Mouse (Mus musculus) thymus, adult 2 months (tissue): Measurements from ENCODE around the gene Hnrnph3. TPM values are rescaled to one million over a fixed set of nuclear protein-coding genes. Genes with fewer than 3 reads are reported as not detected.

Experiments used
- DNase-seq: peaks from one replicate; pipeline ENCODE4 v3.0.0; 2021
- H3K27ac ChIP-seq: fragments of 200-500 bp; 2 replicates; pipeline ENCODE4 v1.5.1; 2012; ENCODE audit warnings: low read length, control low read depth; ENCODE audit not compliant: control insufficient read depth, insufficient read depth
- H3K27me3 ChIP-seq: fragments of 200-500 bp; 2 replicates; pipeline ENCODE4 v1.6.1; 2012; ENCODE audit warnings: mild to moderate bottlenecking, low read length, moderate library complexity, mixed read lengths; ENCODE audit not compliant: control insufficient read depth, insufficient read depth
- H3K36me3 ChIP-seq: fragments of 200-500 bp; 2 replicates; pipeline ENCODE4 v1.6.1; 2012; ENCODE audit warnings: mild to moderate bottlenecking, low read length, moderate library complexity; ENCODE audit not compliant: control insufficient read depth, insufficient read depth
- H3K4me1 ChIP-seq: fragments of 200-500 bp; replicated peaks from 2 replicates; pipeline ENCODE4 v1.6.1; 2012; ENCODE audit warnings: low read length; ENCODE audit not compliant: control insufficient read depth, insufficient read depth
- H3K4me3 ChIP-seq: fragments of 200-500 bp; 2 replicates; pipeline ENCODE4 v1.5.1; 2012; ENCODE audit warnings: mild to moderate bottlenecking, low read length, control low read depth, moderate library complexity; ENCODE audit not compliant: control insufficient read depth, insufficient read depth
- CTCF ChIP-seq: fragments of 200-500 bp; IDR thresholded peaks from 2 replicates; pipeline ENCODE4 v1.5.1; 2012; ENCODE audit warnings: mild to moderate bottlenecking, control low read depth, low read length, moderate library complexity, borderline replicate concordance; ENCODE audit not compliant: control insufficient read depth, poor library complexity, insufficient read depth; ENCODE audit errors: extremely low read depth
- POLR2A ChIP-seq: fragments of 200-500 bp; IDR thresholded peaks from 2 replicates; pipeline ENCODE4 v1.6.1; 2012; ENCODE audit warnings: mild to moderate bottlenecking, low read length, control low read depth, moderate library complexity; ENCODE audit not compliant: control insufficient read depth, poor library complexity, insufficient read depth; ENCODE audit errors: extremely low read depth
- WGBS: fragments of 180-500 bp; shearing (Covaris S2); methylation state at CpG from one replicate; pipeline ENCODE4 v1.1.7; 2018; 5-methylcytosine and 5-hydroxymethylcytosine counted together
- polyA plus RNA-seq: library from polyadenylated mRNA; depleted of rRNA; stranded (reverse); fragments of >200 nt; gene quantifications from 2 replicates; pipeline ENCODE4 v1.2.3, GENCODE M21; 2012; rRNA removed

The Hnrnph3 gene
- polyA plus RNA-seq, 1 experiment: 27.2 TPM

DNA sequence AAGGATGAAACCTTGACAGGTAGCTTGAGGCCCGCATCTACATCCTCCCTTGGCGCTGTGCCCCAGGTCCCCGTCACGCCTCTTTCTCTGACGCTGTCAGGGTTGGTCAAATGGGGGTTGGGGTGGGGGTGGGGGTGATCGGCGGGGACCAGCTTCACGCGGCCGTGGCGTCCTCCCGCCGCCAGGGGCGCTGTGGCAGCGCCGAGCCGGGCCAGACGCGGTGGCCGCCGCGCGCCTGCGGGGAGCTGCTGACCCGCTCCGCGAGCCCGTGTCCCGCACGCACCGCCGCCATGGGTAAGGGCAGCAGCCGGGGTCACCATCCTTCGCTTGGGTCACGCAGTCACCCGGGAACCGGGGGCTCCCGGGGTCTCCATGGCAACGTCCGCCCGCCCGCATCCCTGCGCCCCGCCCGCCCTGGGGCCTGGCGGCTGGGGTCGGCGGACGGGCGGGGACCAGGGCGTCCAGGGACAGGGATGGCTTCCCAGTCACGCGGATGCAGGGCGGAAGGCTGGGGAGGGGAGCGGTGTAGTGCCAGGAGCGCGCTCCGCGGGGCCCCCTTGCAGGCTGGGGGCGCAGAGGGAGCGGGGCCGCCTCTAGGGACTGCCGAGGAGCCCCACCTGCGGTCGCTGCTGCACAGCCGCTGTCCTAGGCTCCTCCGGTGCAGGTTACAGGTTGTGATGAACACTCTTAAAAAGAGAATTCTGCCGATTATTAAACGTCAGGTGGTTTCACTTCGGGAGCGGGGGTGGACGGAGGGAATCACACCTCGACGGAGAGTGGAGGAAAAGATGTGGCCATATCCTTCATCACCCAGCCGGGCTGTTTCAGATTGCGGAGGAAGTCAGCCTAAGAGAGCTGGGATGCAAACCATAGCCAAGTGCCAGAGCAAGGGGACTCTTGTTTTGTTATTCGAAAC, 43.7 kb downstream of the Hnrnph3 start, which contains the start of gene Rufy2:
TSS of gene Rufy2 (plus strand) at position 185 of the 916 bp plus-strand sequence.
- H3K27ac ChIP-seq: peak within 1 kb of the TSS; percentile 13; the same call in 1 of the 2 replicates
- H3K4me3 ChIP-seq: peak within 1 kb of the TSS; percentile 83
- no peaks in the 10 kb centered on the region for H3K27me3 ChIP-seq
- peak; percentile 85 for DNase-seq
- peaks cover 24% of the 10 kb centered on the region for H3K4me1 ChIP-seq
- WGBS: under 1% methylated on average over 74 of the region's 77 CpGs
- TF ChIP-seq CTCF (peak; percentile 91), POLR2A (no peak)
- no peaks in the 10 kb centered on the region for H3K36me3 ChIP-seq

- no peaks in the 10 kb centered on the region for H3K36me3 ChIP-seq
- H3K4me1 ChIP-seq: peaks cover 19% of the 10 kb centered on the region
- H3K27me3 ChIP-seq: no peaks in the 10 kb centered on the region
- TF ChIP-seq POLR2A (0 out of 2 replicates have a peak, but pooled peaks have one; percentile 8), CTCF (no peak)
- WGBS: 22% methylated on average over 10 of the region's 10 CpGs
- H3K27ac ChIP-seq: no peak overlapping the region
- DNase-seq: no peak
- 0 out of 2 replicates have a peak overlapping the region, but pooled peaks have one; percentile 12 for H3K4me3 ChIP-seq
These were observed 44.4 kb downstream of the Hnrnph3 start for GRCm38 (mm10) chr10:62979667-62980038.

- H3K36me3 ChIP-seq: peaks cover 1% of the 10 kb centered on the region; the same call in 1 of the 2 replicates
- H3K4me3 ChIP-seq: no peak overlapping the region
- no peak overlapping the region for H3K27ac ChIP-seq
- no peak for DNase-seq
- H3K27me3 ChIP-seq: no peaks in the 10 kb centered on the region
- WGBS: 95% methylated on average over 16 of the region's 16 CpGs
- TF ChIP-seq POLR2A (no peak), CTCF (no peak)
- no peaks in the 10 kb centered on the region for H3K4me1 ChIP-seq
These were observed 52.2 kb downstream of the Hnrnph3 start for GRCm38 (mm10) chr10:62971821-62972220.

DNA sequence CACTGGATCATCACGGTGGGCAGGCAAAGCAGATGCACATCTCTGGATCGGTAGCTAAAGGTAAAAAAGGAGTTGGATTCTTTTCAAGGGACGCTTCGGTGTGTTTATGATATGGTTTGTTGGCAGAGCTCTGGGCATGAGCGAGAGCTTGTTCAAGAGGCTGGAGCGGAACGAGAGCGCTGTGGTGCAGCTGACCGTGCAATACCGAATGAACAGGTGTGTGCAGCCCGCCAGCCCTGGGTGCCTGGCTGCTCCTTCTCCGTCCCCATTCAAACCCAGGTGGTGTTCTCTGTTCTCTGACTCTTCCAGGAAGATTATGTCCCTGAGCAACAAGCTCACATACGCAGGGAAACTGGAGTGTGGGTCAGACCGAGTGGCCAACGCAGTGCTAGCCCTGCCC, 57.7 kb downstream of the Hnrnph3 start:
- peaks cover 26% of the 10 kb centered on the region; the same call in 1 of the 2 replicates for H3K36me3 ChIP-seq
- 94% methylated on average over 15 of the region's 15 CpGs for WGBS
- H3K27me3 ChIP-seq: no peaks in the 10 kb centered on the region
- no peak overlapping the region for H3K27ac ChIP-seq
- no peak for DNase-seq
- H3K4me1 ChIP-seq: no peaks in the 10 kb centered on the region
- H3K4me3 ChIP-seq: no peak overlapping the region
- TF ChIP-seq POLR2A (no peak), CTCF (no peak)

GRCm38 (mm10) chr10:62965796-62966195, 58.2 kb downstream of the Hnrnph3 start:
- WGBS: 96% methylated on average over 11 of the region's 11 CpGs
- Histone ChIP-seq H3K36me3 (peaks cover 31% of the 10 kb centered on the region; the same call in 1 of the 2 replicates), H3K4me3 (no peak overlapping the region), H3K27ac (no peak overlapping the region), H3K4me1 (no peaks in the 10 kb centered on the region), H3K27me3 (no peaks in the 10 kb centered on the region)
- TF ChIP-seq CTCF (no peak), POLR2A (no peak)
- no peak for DNase-seq

Other genes with a start within 250 kb of the Hnrnph3 start
- gene Ccar1, start 231.9 kb downstream of the Hnrnph3 start, polyA plus RNA-seq: 171 and 180 TPM in 2 replicates
- 5.7 and 6.7 TPM in 2 replicates for gene Tet1, start 115.2 kb downstream of the Hnrnph3 start, polyA plus RNA-seq
- gene Slc25a16, start 103.6 kb downstream of the Hnrnph3 start, polyA plus RNA-seq: 24.0 and 34.0 TPM in 2 replicates
- gene Dna2, start 77.2 kb downstream of the Hnrnph3 start, polyA plus RNA-seq: 20.0 and 23.6 TPM in 2 replicates
- 7.5 and 8.0 TPM in 2 replicates for gene Rufy2, start 44.0 kb downstream of the Hnrnph3 start, polyA plus RNA-seq
- 0.42 and 0.62 TPM in 2 replicates for gene Pbld2, start 98 bp upstream of the Hnrnph3 start, polyA plus RNA-seq
- gene Pbld1, start 35.9 kb upstream of the Hnrnph3 start, polyA plus RNA-seq: 0.23 and 0.55 TPM in 2 replicates
- 0.05 TPM in 1 of 2 replicates, not detected in the other for gene Atoh7, start 75.4 kb upstream of the Hnrnph3 start, polyA plus RNA-seq
- gene Mypn, start 179.7 kb upstream of the Hnrnph3 start, polyA plus RNA-seq: 0.22 and 0.98 TPM in 2 replicates
- 23.4 and 26.6 TPM in 2 replicates for gene Herc4, start 219.6 kb upstream of the Hnrnph3 start, polyA plus RNA-seq